Mouse (Mus musculus) E14TG2a.4 (cell line): ENCODE measurements around the gene Ttc4.

Experiments
- H3K27me3 ChIP-seq: 2 replicates; pipeline ENCODE4 v1.6.1; 2014; ENCODE audit warnings: low read length, control low read depth; ENCODE audit not compliant: insufficient read depth
- H3K36me3 ChIP-seq: 2 replicates; pipeline ENCODE4 v1.6.1; 2014; ENCODE audit warnings: low read length, control low read depth; ENCODE audit not compliant: insufficient read depth
- H3K4me1 ChIP-seq: replicated peaks from 2 replicates; pipeline ENCODE4 v1.6.1; 2014; ENCODE audit warnings: low read depth, low read length, control low read depth
- H3K4me3 ChIP-seq: replicated peaks from 2 replicates; pipeline ENCODE4 v1.5.1; 2014; ENCODE audit warnings: mild to moderate bottlenecking, low read length
- H3K9me3 ChIP-seq: 2 replicates; pipeline ENCODE4 v1.6.1; 2014; ENCODE audit warnings: low read length, control low read depth
- CTCF ChIP-seq: conservative IDR thresholded peaks from 2 replicates; pipeline ENCODE4 v1.5.1; 2014; ENCODE audit warnings: low read length
- NANOG ChIP-seq: IDR thresholded peaks from 2 replicates; pipeline ENCODE4 v1.6.1; 2014; ENCODE audit warnings: borderline replicate concordance, low read length, mixed read lengths
- POU5F1 ChIP-seq: IDR thresholded peaks from 2 replicates; pipeline ENCODE4 v1.6.1; 2014; ENCODE audit warnings: low read length, borderline replicate concordance

Gene Ttc4

DNA sequence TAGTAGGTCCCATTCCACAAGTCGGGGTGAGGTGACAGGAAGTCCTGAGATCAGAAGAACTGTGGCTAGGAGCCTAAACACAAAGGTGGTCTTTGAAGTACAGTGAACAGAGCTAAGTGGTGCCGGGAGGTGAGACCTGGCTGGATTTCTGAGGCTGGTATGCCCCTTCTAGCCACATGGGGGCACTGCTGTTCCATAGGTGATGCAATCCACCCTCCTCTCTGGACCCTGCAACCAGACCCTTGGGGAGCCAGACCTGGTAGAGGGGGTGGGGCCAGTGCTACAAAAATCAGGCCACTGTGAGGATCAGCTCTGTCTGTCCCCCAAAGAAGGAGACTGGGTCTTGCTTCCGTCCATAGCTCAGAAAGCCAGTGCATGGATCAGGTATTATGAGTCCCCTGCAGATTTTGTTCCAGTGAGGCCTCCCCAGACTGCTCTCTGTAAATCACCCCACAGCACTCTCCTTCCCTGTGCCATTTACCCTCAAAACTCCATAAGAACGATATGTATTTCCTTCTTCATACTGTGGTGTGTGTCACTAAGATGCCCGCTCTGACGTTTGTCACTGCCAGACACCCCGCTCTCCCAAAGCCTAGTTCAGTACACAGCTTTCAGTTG, 64.5 kb downstream of the Ttc4 start:
- TF ChIP-seq CTCF, result peak; percentile 92
- TF ChIP-seq POU5F1, result no peak
- no peaks in the 10 kb centered on the region for H3K27me3 ChIP-seq
- peaks cover 56% of the 10 kb centered on the region for H3K4me1 ChIP-seq
- no peaks in the 10 kb centered on the region for H3K36me3 ChIP-seq
- H3K9me3 ChIP-seq, result no peaks in the 10 kb centered on the region
- peak overlapping the region; percentile 61; the same call in 1 of the 2 replicates for H3K4me3 ChIP-seq

- TF ChIP-seq NANOG (no peak), POU5F1 (no peak), CTCF (no peak)
- H3K27me3 ChIP-seq, result no peaks in the 10 kb centered on the region
- peaks cover 56% of the 10 kb centered on the region for H3K4me1 ChIP-seq
- H3K4me3 ChIP-seq, result peak overlapping the region; percentile 5
- H3K9me3 ChIP-seq, result no peaks in the 10 kb centered on the region
- H3K36me3 ChIP-seq, result no peaks in the 10 kb centered on the region
Observed at GRCm38 (mm10) chr4:106613560-106613959, 65.2 kb downstream of the Ttc4 start.

DNA sequence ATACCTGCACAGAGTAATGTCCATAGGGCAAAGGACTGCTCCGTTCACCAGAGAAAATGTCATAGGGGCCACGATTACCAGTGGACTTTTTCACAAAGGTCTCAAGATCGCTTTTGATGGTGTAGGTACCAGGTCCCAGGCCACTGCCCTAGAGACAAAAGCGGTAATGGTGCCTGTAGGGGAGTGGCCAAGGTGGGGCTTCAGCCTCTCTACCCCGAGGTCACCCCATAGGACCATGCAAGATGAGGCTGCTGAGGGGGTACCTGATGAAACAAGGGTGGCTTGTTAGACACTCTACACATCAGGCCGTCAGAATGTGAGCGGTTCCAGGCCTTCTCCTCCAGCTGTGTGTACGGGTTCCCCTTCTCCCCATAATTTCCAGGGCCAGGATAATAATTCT, 65.6 kb downstream of the Ttc4 start:
- H3K36me3 ChIP-seq, result no peaks in the 10 kb centered on the region
- no peaks in the 10 kb centered on the region for H3K9me3 ChIP-seq
- TF ChIP-seq NANOG (no peak), CTCF (no peak), POU5F1 (no peak)
- H3K4me3 ChIP-seq, result peak overlapping the region; percentile 5
- H3K4me1 ChIP-seq, result peaks cover 56% of the 10 kb centered on the region
- H3K27me3 ChIP-seq, result no peaks in the 10 kb centered on the region
